Mouse (Mus musculus): ENCODE results near the gene Fsip1.
A peak's percentile ranks its signal among the peaks of the same experiment; 100 is the strongest.

Fsip1 gene

DNA sequence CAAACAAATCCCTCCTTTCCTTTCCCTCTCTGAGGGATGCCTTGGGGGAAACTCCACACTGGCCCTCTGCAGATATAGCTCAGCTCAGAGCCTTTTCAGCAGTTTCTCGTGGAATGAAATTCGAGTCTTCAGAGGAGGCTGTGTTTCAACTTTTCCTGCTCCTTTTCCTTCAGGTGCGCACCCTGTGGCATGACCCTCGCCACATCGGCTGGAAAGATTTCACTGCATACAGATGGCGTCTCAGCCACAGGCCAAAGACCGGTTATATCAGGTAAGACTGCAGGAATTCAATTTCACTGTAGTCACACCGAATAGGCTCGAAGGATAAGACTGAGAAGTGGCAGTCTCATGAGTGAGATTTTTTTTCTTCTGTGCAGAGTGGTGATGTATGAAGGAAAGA lies 133.0 kb downstream of the Fsip1 start:
- DNase-seq = no peak

- DNase-seq = no peak
Observed at GRCm38 (mm10) chr2:118122291-118122690, 134.5 kb downstream of the Fsip1 start.

- DNase-seq = no peak
Observed at GRCm38 (mm10) chr2:118120751-118121150, 136.0 kb downstream of the Fsip1 start.

GRCm38 (mm10) chr2:118120095-118120494 lies 136.7 kb downstream of the Fsip1 start:
- DNase-seq = no peak

GRCm38 (mm10) chr2:118119684-118120083 lies 137.1 kb downstream of the Fsip1 start:
- no peak for DNase-seq

DNA sequence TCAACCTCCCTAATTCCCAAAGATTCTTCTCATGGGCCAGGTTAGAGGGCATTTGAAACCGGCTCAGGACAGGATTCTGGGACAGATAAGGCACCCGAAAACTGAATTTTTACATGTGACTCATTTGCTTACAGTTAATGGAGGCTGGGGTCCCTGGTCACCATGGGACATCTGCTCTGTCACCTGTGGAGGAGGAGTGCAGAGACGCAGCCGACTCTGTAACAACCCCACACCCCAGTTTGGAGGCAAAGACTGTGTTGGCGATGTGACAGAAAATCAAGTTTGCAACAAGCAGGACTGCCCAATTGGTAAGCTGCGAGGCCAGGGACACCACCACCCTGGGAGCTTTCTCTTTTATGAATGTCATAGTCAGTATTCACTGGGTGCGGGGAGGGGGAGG lies 138.3 kb downstream of the Fsip1 start:
- no peak for DNase-seq

GRCm38 (mm10) chr2:118118045-118118444 lies 138.7 kb downstream of the Fsip1 start:
- no peak for DNase-seq

DNA sequence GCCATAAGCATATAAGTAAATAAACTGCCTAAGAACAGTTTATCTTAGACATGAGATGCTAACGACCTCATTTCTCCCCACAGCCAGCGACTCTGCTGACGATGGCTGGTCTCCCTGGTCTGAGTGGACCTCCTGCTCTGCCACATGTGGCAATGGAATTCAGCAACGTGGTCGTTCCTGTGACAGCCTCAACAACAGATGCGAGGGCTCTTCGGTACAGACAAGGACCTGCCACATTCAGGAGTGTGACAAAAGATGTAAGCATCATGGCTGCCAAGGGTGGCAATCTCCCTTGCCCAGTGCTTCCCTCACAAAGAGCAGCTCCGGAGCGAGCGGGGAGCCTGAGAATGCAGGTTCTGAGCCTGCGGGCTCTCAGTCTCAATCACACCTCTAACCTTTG lies 139.4 kb downstream of the Fsip1 start:
- no peak for DNase-seq

- DNase-seq = no peak
Observed at GRCm38 (mm10) chr2:118116754-118117290, 139.9 kb downstream of the Fsip1 start.

GRCm38 (mm10) chr2:118116180-118116579 lies 140.6 kb downstream of the Fsip1 start:
- no peak for DNase-seq

- DNase-seq = no peak
Observed at GRCm38 (mm10) chr2:118115647-118116046, 141.1 kb downstream of the Fsip1 start.

DNA sequence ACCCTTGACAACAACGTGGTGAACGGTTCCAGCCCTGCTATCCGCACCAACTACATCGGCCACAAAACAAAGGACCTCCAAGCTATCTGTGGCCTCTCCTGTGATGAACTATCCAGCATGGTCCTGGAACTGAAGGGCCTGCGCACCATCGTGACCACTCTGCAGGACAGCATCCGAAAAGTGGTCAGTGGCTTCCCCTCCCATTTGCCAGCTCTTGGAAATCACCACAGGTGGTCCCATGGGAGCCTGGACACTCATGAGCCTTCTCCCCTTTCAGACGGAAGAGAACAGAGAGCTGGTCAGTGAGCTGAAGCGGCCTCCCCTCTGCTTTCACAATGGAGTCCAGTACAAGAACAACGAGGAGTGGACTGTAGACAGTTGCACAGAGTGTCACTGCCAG lies 142.1 kb downstream of the Fsip1 start:
- no peak for DNase-seq

GRCm38 (mm10) chr2:118113808-118114524 lies 142.8 kb downstream of the Fsip1 start:
- no peak for DNase-seq

- DNase-seq = no peak
Observed at GRCm38 (mm10) chr2:118112846-118113479, 143.8 kb downstream of the Fsip1 start.

DNA sequence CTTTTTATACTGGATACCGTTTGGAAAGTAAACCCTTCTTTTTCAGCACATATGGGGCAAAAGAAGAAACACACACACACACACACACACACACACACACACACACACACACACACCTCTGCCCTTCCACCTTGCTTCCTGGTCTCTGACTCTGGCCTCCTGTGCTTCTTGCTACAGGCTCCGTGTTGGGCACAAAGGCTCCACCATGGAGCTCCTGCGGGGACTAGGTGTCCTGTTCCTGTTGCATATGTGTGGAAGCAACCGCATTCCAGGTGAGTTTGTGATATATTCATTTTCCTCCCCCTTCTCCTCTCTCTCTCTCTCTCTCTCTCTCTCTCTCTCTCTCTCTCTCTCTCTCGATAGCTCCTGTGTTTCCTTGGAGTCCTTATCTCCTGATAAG lies 144.3 kb downstream of the Fsip1 start:
- no peak for DNase-seq

DNA sequence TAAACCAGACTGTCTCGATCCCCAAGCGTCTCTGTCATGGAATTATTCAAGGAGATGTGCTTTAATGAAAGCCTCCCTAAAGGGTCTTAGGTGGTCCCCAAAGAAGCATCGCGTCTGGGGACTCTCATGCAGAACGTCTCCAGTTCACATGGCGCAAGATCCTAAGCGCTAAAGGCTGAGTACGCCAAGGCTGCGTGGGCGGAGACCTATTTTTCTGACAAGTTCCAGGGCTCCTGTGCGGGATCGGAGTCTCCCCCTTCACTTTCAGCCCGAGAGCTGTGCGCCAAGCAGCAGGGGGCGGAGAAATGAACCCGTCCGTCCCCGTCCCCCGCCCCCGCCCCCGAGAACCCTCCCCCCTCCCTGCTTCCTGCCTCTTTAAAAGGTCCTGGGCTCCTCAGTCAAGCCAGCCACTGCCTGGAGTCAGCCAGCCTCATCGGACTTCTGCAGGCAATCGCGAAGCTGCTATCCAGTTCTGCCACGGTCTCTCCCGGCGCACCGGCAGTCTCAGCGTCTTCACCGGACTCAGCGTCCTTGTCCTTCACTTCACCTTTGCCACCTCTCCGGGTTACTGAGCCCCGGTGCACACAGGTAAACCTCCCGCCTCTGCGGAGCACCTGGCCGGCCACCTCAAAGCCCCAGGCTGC lies 145.2 kb downstream of the Fsip1 start, which contains the start of gene Thbs1:
Gene Thbs1 (plus strand): TSS at position 389 of the 644 bp plus-strand sequence.
- peak; percentile 37 to 44 for DNase-seq

DNA sequence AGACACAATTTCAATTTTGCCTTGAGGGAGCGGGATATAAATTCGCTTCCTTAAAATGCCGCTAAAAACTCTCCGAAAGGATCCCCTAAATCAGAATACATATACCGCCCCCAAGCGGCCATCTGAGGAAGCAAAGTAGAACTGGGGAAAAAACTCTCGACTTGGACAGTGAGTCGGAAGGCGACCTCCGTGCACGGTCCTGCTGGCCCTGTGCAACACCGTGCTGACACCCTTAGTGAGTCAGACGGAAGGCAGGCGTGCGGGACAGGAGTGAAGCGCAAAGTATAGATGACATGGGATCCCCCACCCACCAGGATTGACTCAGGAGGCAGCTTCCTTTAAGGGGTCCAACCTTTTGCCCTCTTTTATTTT lies 145.7 kb downstream of the Fsip1 start:
- peak; percentile 61 to 70 for DNase-seq

DNA sequence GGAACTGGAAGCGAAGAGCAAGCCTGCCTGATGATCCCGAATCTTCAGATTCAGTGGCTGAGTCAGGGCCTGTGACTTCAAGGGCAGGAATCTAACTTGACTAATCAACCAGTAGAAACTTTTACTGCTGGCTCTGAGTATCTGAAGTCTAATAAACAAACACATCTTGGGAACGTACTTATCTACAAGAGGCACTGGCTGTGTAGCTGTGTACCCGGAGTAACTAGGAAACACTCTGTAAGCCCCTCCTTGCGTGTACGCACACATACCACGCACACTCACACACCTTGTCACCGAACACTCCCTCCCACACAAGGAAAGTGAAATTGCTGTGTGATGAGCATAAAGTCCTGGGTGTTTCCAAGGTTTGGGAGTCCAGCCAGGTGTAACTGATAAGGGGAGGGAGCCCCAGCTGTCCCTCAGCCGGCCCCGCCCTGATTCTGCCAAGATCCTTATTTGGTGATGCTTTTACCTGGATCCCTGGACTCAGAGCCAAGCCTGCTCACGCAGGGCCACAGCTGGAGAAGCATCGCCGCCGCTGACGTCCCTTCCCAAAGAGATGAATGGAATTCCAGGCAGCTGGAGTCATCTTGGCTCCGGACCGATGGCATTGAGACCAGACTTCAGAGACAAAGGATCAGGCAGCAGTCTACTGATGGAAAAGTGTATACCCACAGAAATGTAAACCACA lies 146.4 kb downstream of the Fsip1 start:
- no peak for DNase-seq

GRCm38 (mm10) chr2:118102169-118102568 lies 154.6 kb downstream of the Fsip1 start:
- DNase-seq = no peak

- no peak for DNase-seq
Observed at GRCm38 (mm10) chr2:118099104-118099503, 157.7 kb downstream of the Fsip1 start.

DNA sequence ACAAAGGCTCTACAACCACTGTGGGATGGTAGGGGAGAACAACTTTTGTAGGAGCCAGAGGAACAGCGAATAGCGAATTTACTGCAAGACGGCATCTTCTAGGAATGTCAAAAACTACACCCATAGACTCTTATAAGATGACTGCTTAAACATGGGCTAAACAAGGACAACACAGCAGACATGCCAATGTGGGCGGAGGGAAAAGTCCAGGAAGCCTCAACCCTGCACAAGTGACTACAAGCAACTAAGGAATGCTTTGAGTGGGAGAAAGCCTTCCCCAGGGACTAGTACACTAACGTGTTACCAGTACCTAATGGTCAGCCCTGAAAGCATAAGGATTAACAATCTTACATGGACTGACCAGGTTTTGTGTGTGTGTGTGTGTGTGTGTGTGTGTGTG lies 165.5 kb downstream of the Fsip1 start:
- DNase-seq = no peak

DNA sequence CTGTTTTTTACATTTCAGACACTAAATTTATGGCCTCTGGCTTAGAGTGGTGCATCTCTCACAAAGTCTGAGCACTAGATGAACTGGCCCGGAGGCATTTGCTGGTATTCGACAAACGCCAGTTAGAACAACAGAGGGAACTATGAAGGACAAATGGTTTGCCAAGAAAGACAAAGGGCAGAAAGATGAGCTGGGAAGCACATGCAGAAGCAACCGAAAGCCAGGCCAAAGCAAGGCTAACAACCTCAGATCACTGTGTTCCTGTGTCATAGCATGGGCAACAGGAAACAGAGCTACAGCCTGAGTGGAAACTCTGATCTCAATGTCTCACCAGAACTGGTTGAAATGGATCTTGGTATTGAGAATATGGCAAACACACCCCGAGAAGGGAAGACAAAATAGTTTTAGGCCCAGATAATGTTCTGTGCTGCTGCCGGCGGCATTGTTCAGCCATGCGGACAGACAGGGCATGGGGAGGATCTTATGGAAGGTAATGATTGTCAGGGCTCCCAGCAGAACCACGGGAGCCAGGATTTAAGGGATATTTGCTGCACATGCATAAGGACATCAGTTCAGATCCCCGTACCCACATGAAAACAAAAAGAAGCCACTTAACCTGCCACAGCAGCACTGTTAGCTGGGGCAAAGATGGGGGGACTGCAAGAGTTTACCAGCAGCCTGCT lies 169.6 kb downstream of the Fsip1 start:
- no peak for DNase-seq

DNA sequence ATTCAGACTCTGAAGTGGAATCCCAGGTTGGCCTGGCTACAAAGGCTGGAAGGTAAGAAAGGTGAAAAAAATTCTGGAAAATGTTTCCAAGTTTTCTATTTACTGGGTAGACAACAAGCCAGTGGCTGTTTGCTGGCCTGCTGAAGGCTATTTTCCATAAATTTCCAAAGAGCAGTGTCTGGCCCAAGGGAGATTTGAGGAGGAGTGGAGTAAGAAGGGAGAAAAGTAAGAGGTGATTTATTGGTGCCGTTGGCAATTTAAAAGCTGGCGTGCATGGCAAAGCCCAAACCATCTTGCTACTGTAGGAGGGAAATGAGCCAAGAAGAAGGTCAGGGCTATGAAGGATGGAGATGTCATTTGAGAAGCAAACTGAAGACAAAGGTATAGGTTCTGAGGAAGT lies 171.1 kb downstream of the Fsip1 start:
- no peak for DNase-seq
